Mouse (Mus musculus): ENCODE results near the gene Tnfrsf13c. TPM values are rescaled to one million over a fixed set of nuclear protein-coding genes. Genes with fewer than 3 reads are reported as not detected.

Gene Tnfrsf13c
- polyA plus RNA-seq (2017; shearing (Covaris generic)), result 3.2 TPM

DNA sequence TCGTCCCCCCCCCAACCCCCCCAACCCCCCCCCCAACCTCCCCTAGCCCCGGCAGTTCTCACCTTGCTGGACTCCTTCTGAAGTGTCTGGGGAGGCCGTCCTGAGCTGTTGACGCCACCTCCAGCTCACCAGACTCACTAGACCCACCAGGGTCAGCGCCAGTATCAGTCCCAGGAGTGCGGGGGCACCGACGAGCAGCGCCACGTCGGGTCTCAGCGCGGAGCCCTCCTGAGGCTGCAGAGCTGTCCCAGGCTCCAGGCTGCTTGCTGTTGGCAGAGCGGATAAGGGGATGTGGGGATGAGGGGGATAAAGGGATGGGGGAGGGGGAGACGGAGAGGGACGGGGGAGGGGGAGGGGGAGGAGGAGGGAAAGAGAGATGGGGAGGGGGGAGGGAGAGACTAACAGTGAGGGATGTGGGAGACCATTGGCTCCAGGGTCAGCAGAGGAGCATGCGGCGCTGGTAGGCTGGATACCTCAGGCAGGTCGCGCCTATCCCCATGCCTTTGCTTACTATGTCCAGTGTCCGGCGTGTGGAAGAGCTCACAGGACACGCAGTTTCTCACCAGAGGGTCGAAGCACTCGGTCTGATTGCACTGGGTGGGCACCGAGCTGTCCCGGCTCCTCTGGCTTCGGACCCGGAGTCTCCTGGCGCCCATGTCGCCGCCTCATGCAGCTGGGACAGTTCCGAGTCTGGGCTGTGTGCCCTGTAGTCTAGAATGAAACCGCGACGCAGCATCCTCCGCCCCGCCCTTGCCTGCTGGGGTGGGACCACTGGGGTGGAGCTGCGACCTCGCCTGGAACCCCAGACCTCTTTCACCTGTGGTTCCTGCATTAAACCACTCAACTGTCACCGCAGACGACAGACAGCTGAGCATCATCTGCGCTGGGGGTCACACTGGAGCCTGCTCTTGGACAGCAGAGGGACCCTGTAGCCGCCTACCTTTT, at the start of gene Tnfrsf13c:
Gene Tnfrsf13c, minus strand, starts transcription at position 713 of the 945 bp plus-strand sequence.

DNA sequence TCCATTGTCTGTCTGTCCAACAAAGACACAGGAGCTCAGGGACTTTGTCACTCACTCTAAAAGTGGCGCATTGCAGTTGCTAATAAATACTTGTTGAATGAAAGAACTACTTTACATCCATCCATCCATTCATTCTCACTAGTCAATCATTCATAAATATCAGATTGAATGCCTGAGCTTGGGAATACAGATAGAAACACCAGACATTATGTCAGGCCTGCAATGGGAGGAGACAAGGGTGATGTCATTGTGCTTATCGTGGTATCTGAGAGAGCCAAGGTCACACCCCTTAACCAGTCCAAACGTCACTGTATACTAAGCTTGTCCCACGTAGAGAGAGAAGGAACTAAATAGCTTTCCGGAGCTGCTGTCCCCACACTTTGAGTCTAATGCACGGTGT, 27.9 kb upstream of the Tnfrsf13c start, which contains the start of gene 1500009C09Rik:
Gene 1500009C09Rik, plus strand, starts transcription at position 301 of the 400 bp plus-strand sequence.

DNA sequence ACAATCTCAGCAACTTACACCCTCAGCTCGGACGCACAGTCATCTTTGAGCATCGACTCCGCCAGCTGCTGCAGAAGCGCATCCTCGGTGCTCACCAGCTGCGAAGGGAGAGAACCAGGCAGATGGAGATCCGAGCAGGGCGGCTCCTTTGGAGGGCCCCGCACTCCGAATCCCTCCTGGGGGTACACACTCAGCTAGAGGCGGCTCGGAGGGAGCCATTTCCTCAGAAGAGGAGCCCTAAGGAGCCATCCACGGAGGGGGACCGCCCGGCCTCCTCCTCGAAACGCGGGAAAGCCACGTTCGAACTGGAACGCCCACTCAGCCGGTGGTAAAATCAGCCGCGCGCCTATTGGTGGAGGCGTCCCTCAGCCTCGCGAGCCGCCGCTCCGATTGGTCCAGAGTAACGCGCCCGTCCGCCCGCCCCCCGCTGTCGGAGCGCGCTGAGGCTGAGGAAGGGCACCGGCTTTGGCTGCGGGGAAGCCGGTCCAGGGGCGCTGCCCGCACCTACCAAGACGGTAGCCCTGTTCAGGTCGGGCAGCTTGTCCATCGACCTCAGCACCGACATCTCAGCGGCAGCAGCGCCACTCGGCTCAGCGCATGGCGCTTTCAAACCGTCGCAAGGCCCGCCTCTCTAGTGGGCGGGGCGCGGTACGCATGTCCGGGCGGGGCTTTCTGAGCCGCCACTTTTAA, 20.1 kb upstream of the Tnfrsf13c start, which contains the start of gene Cenpm:
Gene Cenpm, minus strand, starts transcription at position 634 of the 690 bp plus-strand sequence.

DNA sequence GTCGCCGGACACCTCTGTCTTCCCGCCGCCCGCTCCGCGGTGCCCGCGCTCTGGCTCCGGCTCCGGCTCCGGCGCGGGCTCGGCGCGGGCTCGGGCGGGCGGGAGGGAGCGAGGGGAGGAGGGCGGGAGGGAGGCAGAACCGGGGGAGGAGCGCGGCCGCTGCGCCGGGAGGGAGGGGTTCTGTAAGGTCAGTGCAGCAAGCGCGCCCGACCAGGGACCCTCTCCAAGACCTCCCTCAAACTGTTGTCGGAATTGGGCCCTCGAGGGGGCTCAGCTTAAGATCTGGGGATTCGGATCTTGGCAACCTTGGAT, 11.5 kb downstream of the Tnfrsf13c start, which contains the start of gene Shisa8:
Gene Shisa8, minus strand, starts transcription at position 64 of the 312 bp plus-strand sequence.

Other genes starting within 250 kb of the Tnfrsf13c start
- not detected for gene 1700029P11Rik, start 243.8 kb downstream of the Tnfrsf13c start, polyA plus RNA-seq (2017; shearing (Covaris generic))
- 80.5 TPM for gene Xrcc6, start 236.5 kb downstream of the Tnfrsf13c start, polyA plus RNA-seq (2017; shearing (Covaris generic))
- 31.6 TPM for gene Desi1, start 190.5 kb downstream of the Tnfrsf13c start, polyA plus RNA-seq (2017; shearing (Covaris generic))
- gene Snu13, start 176.8 kb downstream of the Tnfrsf13c start, polyA plus RNA-seq (2017; shearing (Covaris generic)), result 179 TPM
- gene 4930407I10Rik, start 165.2 kb downstream of the Tnfrsf13c start, polyA plus RNA-seq (2017; shearing (Covaris generic)), result 0.06 TPM
- gene Mei1, start 154.4 kb downstream of the Tnfrsf13c start, polyA plus RNA-seq (2017; shearing (Covaris generic)), result not detected
- 33.5 TPM for gene Ccdc134, start 96.4 kb downstream of the Tnfrsf13c start, polyA plus RNA-seq (2017; shearing (Covaris generic))
- 167 TPM for gene Srebf2, start 77.2 kb downstream of the Tnfrsf13c start, polyA plus RNA-seq (2017; shearing (Covaris generic))
- not detected for gene Shisa8, start 11.6 kb downstream of the Tnfrsf13c start, polyA plus RNA-seq (2017; shearing (Covaris generic))
- gene Cenpm, start 20.4 kb upstream of the Tnfrsf13c start, polyA plus RNA-seq (2017; shearing (Covaris generic)), result 7.6 TPM
- gene 1500009C09Rik, start 28.0 kb upstream of the Tnfrsf13c start, polyA plus RNA-seq (2017; shearing (Covaris generic)), result not detected
- not detected for gene Sept3, start 50.5 kb upstream of the Tnfrsf13c start, polyA plus RNA-seq (2017; shearing (Covaris generic))
- gene Wbp2nl, start 74.6 kb upstream of the Tnfrsf13c start, polyA plus RNA-seq (2017; shearing (Covaris generic)), result not detected
- gene Naga, start 114.6 kb upstream of the Tnfrsf13c start, polyA plus RNA-seq (2017; shearing (Covaris generic)), result 82.3 TPM
- gene Pheta2, start 114.6 kb upstream of the Tnfrsf13c start, polyA plus RNA-seq (2017; shearing (Covaris generic)), result 4.5 TPM
- 197 TPM for gene Smdt1, start 114.6 kb upstream of the Tnfrsf13c start, polyA plus RNA-seq (2017; shearing (Covaris generic))
- 327 TPM for gene Ndufa6, start 130.0 kb upstream of the Tnfrsf13c start, polyA plus RNA-seq (2017; shearing (Covaris generic))
- gene Cyp2d22, start 155.9 kb upstream of the Tnfrsf13c start, polyA plus RNA-seq (2017; shearing (Covaris generic)), result 9.4 TPM
- gene Cyp2d11, start 169.7 kb upstream of the Tnfrsf13c start, polyA plus RNA-seq (2017; shearing (Covaris generic)), result not detected
- not detected for gene Cyp2d10, start 182.8 kb upstream of the Tnfrsf13c start, polyA plus RNA-seq (2017; shearing (Covaris generic))
- not detected for gene Cyp2d9, start 209.1 kb upstream of the Tnfrsf13c start, polyA plus RNA-seq (2017; shearing (Covaris generic))